Mouse (Mus musculus) hindbrain, embryonic 16.5 days (tissue): ENCODE data around the gene Lekr1. TPM values are rescaled to one million over a fixed set of nuclear protein-coding genes. Genes with fewer than 3 reads are reported as not detected.

Experiments used
- ATAC-seq: fragments of 200-750 bp; cut with Nextera tagmentation; 2 replicates; pipeline ENCODE4 v1.8.0; 2017; ENCODE audit warnings: moderate TSS enrichment, moderate library complexity
- H3K27ac ChIP-seq: fragments of 300-500 bp; sonication (generic); 2 replicates; pipeline ENCODE4 v1.5.1; 2014; ENCODE audit warnings: low read depth, mild to moderate bottlenecking, control low read depth, low read length, moderate library complexity
- H3K27me3 ChIP-seq: fragments of 300-500 bp; sonication (generic); replicated peaks from 2 replicates; pipeline ENCODE4 v1.6.1; 2014; ENCODE audit warnings: low read length; ENCODE audit not compliant: control insufficient read depth, insufficient read depth
- H3K36me3 ChIP-seq: fragments of 300-500 bp; sonication (generic); 2 replicates; pipeline ENCODE4 v1.6.1; 2014; ENCODE audit warnings: mild to moderate bottlenecking, low read length, moderate library complexity, mixed read lengths; ENCODE audit not compliant: control insufficient read depth, insufficient read depth
- H3K4me1 ChIP-seq: fragments of 300-500 bp; sonication (generic); 2 replicates; pipeline ENCODE4 v1.6.1; 2014; ENCODE audit warnings: low read depth, low read length; ENCODE audit not compliant: control insufficient read depth, insufficient read depth
- H3K4me2 ChIP-seq: fragments of 300-500 bp; sonication (generic); 2 replicates; pipeline ENCODE4 v1.6.1; 2014; ENCODE audit warnings: mild to moderate bottlenecking, low read length, control low read depth, moderate library complexity
- H3K4me3 ChIP-seq: fragments of 300-500 bp; sonication (generic); 2 replicates; pipeline ENCODE4 v1.5.1; 2014; ENCODE audit warnings: mild to moderate bottlenecking, low read length, control low read depth, moderate library complexity
- H3K9ac ChIP-seq: fragments of 300-500 bp; sonication (generic); 2 replicates; pipeline ENCODE4 v1.6.1; 2014; ENCODE audit warnings: low read depth, mild to moderate bottlenecking, control low read depth, low read length, moderate library complexity
- H3K9me3 ChIP-seq: fragments of 300-500 bp; sonication (generic); 2 replicates; pipeline ENCODE4 v1.6.1; 2014; ENCODE audit warnings: mild to moderate bottlenecking, low read length, moderate library complexity; ENCODE audit not compliant: control insufficient read depth
- WGBS: fragments of 180-500 bp; shearing (Covaris S2); extraction: QIAGEN DNeasy Blood & Tissue Kit; methylation state at CpG from one replicate; pipeline ENCODE4 v1.1.7; 2014; 5-methylcytosine and 5-hydroxymethylcytosine counted together
- polyA plus RNA-seq: library from polyadenylated mRNA; unstranded; fragments of >200 nt; fragmentation: Nextera tagmentation; extraction: Ambion mirVana; gene quantifications from 2 replicates; pipeline ENCODE4 v1.2.1, GENCODE M21; 2015

Lekr1 gene
- polyA plus RNA-seq, 1 experiment from 2014 or later: 7.2 TPM

- no peaks in the 10 kb centered on the region for H3K27me3 ChIP-seq
- H3K9me3 ChIP-seq: no peaks in the 10 kb centered on the region
- 91% methylated on average over 4 of the region's 4 CpGs for whole genome bisulfite sequencing
- H3K4me2 ChIP-seq: no peak overlapping the region
- H3K27ac ChIP-seq: no peak overlapping the region
- H3K4me3 ChIP-seq: no peak overlapping the region
- H3K9ac ChIP-seq: no peak overlapping the region
- H3K36me3 ChIP-seq: no peaks in the 10 kb centered on the region
- ATAC-seq: no peak
- peaks cover 6% of the 10 kb centered on the region for H3K4me1 ChIP-seq
These were observed 5.7 kb upstream of the Lekr1 start for GRCm38 (mm10) chr3:65660336-65660735.

GRCm38 (mm10) chr3:65661731-65662130 is 4.3 kb upstream of the Lekr1 start:
- no peak overlapping the region for H3K9ac ChIP-seq
- peaks cover 6% of the 10 kb centered on the region for H3K4me1 ChIP-seq
- H3K4me3 ChIP-seq: no peak overlapping the region
- WGBS: 76% methylated on average over 3 of the region's 3 CpGs
- no peaks in the 10 kb centered on the region for H3K9me3 ChIP-seq
- H3K36me3 ChIP-seq: no peaks in the 10 kb centered on the region
- H3K4me2 ChIP-seq: no peak overlapping the region
- no peaks in the 10 kb centered on the region for H3K27me3 ChIP-seq
- no peak for ATAC-seq
- H3K27ac ChIP-seq: no peak overlapping the region

GRCm38 (mm10) chr3:65663176-65663575 is 2.9 kb upstream of the Lekr1 start:
- H3K27me3 ChIP-seq: no peaks in the 10 kb centered on the region
- no peak overlapping the region for H3K4me2 ChIP-seq
- no peaks in the 10 kb centered on the region for H3K9me3 ChIP-seq
- no peak overlapping the region for H3K27ac ChIP-seq
- no peak for ATAC-seq
- no peak overlapping the region for H3K4me3 ChIP-seq
- no peaks in the 10 kb centered on the region for H3K36me3 ChIP-seq
- H3K9ac ChIP-seq: no peak overlapping the region
- 71% methylated on average over 11 of the region's 11 CpGs for WGBS
- H3K4me1 ChIP-seq: peaks cover 4% of the 10 kb centered on the region; the same call in 1 of the 2 replicates

GRCm38 (mm10) chr3:65670216-65670615 is 4.2 kb downstream of the Lekr1 start:
- Histone ChIP-seq H3K36me3 (no peaks in the 10 kb centered on the region), H3K27me3 (no peaks in the 10 kb centered on the region), H3K27ac (no peak overlapping the region), H3K9me3 (no peaks in the 10 kb centered on the region), H3K4me2 (no peak overlapping the region), H3K4me3 (no peak overlapping the region), H3K9ac (no peak overlapping the region), H3K4me1 (0 out of 2 replicates have a peak, but pooled peaks cover 2% of the 10 kb centered on the region)
- ATAC-seq: 0 out of 2 replicates have a peak, but pooled peaks have one; percentile 13
- WGBS: 48% methylated on average over 6 of the region's 6 CpGs

- Histone ChIP-seq H3K4me3 (no peak overlapping the region), H3K9me3 (no peaks in the 10 kb centered on the region), H3K27me3 (no peaks in the 10 kb centered on the region), H3K9ac (no peak overlapping the region), H3K4me1 (no peaks in the 10 kb centered on the region), H3K27ac (no peak overlapping the region), H3K36me3 (no peaks in the 10 kb centered on the region), H3K4me2 (no peak overlapping the region)
- ATAC-seq: no peak
- 73% methylated on average over 8 of the region's 8 CpGs for WGBS
These were observed 7.7 kb downstream of the Lekr1 start for GRCm38 (mm10) chr3:65673725-65674124.

GRCm38 (mm10) chr3:65680612-65681011 is 14.6 kb downstream of the Lekr1 start:
- H3K9ac ChIP-seq: no peak overlapping the region
- WGBS: 86% methylated on average over 1 of the region's 1 CpGs
- H3K9me3 ChIP-seq: no peaks in the 10 kb centered on the region
- no peak overlapping the region for H3K4me3 ChIP-seq
- no peak overlapping the region for H3K27ac ChIP-seq
- no peaks in the 10 kb centered on the region for H3K36me3 ChIP-seq
- ATAC-seq: no peak
- no peaks in the 10 kb centered on the region for H3K27me3 ChIP-seq
- H3K4me2 ChIP-seq: no peak overlapping the region
- H3K4me1 ChIP-seq: no peaks in the 10 kb centered on the region

GRCm38 (mm10) chr3:65689705-65690104 is 23.7 kb downstream of the Lekr1 start:
- H3K9ac ChIP-seq: no peak overlapping the region
- 43% methylated on average over 2 of the region's 2 CpGs for WGBS
- no peaks in the 10 kb centered on the region for H3K36me3 ChIP-seq

GRCm38 (mm10) chr3:65690850-65691249 is 24.8 kb downstream of the Lekr1 start:
- H3K9ac ChIP-seq: no peak overlapping the region
- no peak overlapping the region for H3K27ac ChIP-seq
- no peaks in the 10 kb centered on the region for H3K9me3 ChIP-seq
- no peaks in the 10 kb centered on the region for H3K4me1 ChIP-seq
- whole genome bisulfite sequencing: 88% methylated on average over 2 of the region's 2 CpGs
- H3K4me3 ChIP-seq: no peak overlapping the region
- no peak overlapping the region for H3K4me2 ChIP-seq
- no peaks in the 10 kb centered on the region for H3K27me3 ChIP-seq
- ATAC-seq: no peak
- no peaks in the 10 kb centered on the region for H3K36me3 ChIP-seq

More at GRCm38 (mm10) chr3:65689705-65690104, 23.7 kb downstream of the Lekr1 start:
- H3K27ac ChIP-seq: no peak overlapping the region
- no peaks in the 10 kb centered on the region for H3K27me3 ChIP-seq
- H3K4me1 ChIP-seq: no peaks in the 10 kb centered on the region
- ATAC-seq: no peak
- H3K9me3 ChIP-seq: no peaks in the 10 kb centered on the region
- H3K4me2 ChIP-seq: no peak overlapping the region
- H3K4me3 ChIP-seq: no peak overlapping the region

- H3K4me1 ChIP-seq: no peaks in the 10 kb centered on the region
- no peak for ATAC-seq
- no peak overlapping the region for H3K9ac ChIP-seq
- no peaks in the 10 kb centered on the region for H3K9me3 ChIP-seq
- no peaks in the 10 kb centered on the region for H3K36me3 ChIP-seq
- H3K4me2 ChIP-seq: no peak overlapping the region
- 93% methylated on average over 1 of the region's 1 CpGs for WGBS
- H3K27ac ChIP-seq: no peak overlapping the region
- H3K4me3 ChIP-seq: no peak overlapping the region
- H3K27me3 ChIP-seq: no peaks in the 10 kb centered on the region
These were observed 33.7 kb downstream of the Lekr1 start for GRCm38 (mm10) chr3:65699704-65700103.

- Histone ChIP-seq H3K4me3 (no peak overlapping the region), H3K27ac (no peak overlapping the region), H3K4me1 (no peaks in the 10 kb centered on the region), H3K27me3 (no peaks in the 10 kb centered on the region), H3K9me3 (no peaks in the 10 kb centered on the region), H3K4me2 (no peak overlapping the region), H3K36me3 (no peaks in the 10 kb centered on the region), H3K9ac (no peak overlapping the region)
- ATAC-seq: no peak
- WGBS: 90% methylated on average over 3 of the region's 3 CpGs
These were observed 48.3 kb downstream of the Lekr1 start for GRCm38 (mm10) chr3:65714372-65714771.
